Mouse (Mus musculus) fibroblast of lung, adult 2 months (primary cell): ENCODE data around the gene Sptssb.

ENCODE experiments used
- DNase-seq: peaks from one replicate; pipeline ENCODE4 v3.0.0-alpha.2; 2011; ENCODE audit warnings: low read depth

Sptssb gene

GRCm38 (mm10) chr3:69829532-69829931, 30.2 kb downstream of the Sptssb start:
- DNase-seq = no peak

- DNase-seq = no peak
These were observed 35.2 kb downstream of the Sptssb start for GRCm38 (mm10) chr3:69824536-69824935.

- no peak for DNase-seq
These were observed 39.1 kb downstream of the Sptssb start for GRCm38 (mm10) chr3:69820614-69821013.

GRCm38 (mm10) chr3:69819851-69820200, 39.9 kb downstream of the Sptssb start:
- DNase-seq = no peak

GRCm38 (mm10) chr3:69819146-69819850, 40.4 kb downstream of the Sptssb start:
- DNase-seq = no peak

GRCm38 (mm10) chr3:69818466-69818865, 41.3 kb downstream of the Sptssb start:
- DNase-seq = no peak

- no peak for DNase-seq
These were observed 43.2 kb downstream of the Sptssb start for GRCm38 (mm10) chr3:69816547-69816946.

GRCm38 (mm10) chr3:69813005-69813695, 46.6 kb downstream of the Sptssb start:
- DNase-seq = no peak

GRCm38 (mm10) chr3:69812442-69812841, 47.3 kb downstream of the Sptssb start:
- DNase-seq = no peak

GRCm38 (mm10) chr3:69808479-69808878, 51.3 kb downstream of the Sptssb start:
- DNase-seq = no peak

- no peak for DNase-seq
These were observed 56.6 kb downstream of the Sptssb start for GRCm38 (mm10) chr3:69803137-69803536.

GRCm38 (mm10) chr3:69800829-69801384, 58.8 kb downstream of the Sptssb start:
- DNase-seq = no peak

GRCm38 (mm10) chr3:69799096-69799495, 60.6 kb downstream of the Sptssb start:
- no peak for DNase-seq

GRCm38 (mm10) chr3:69797969-69798368, 61.8 kb downstream of the Sptssb start:
- DNase-seq = no peak

GRCm38 (mm10) chr3:69797533-69797932, 62.2 kb downstream of the Sptssb start:
- DNase-seq = no peak

GRCm38 (mm10) chr3:69792823-69793417, 66.8 kb downstream of the Sptssb start:
- DNase-seq = no peak

- no peak for DNase-seq
These were observed 80.4 kb downstream of the Sptssb start for GRCm38 (mm10) chr3:69779246-69779796.

GRCm38 (mm10) chr3:69773356-69773755, 86.4 kb downstream of the Sptssb start:
- DNase-seq = no peak
